Mouse (Mus musculus) spleen, postnatal 0 days (tissue): Measurements from ENCODE around the gene Olfr1033. TPM values are rescaled to one million over a fixed set of nuclear protein-coding genes. Genes with fewer than 3 reads are reported as not detected.

Source experiments
- polyA plus RNA-seq: library from polyadenylated mRNA; unstranded; fragments of >200 nt; fragmentation: Nextera tagmentation; extraction: Ambion mirVana; gene quantifications from 2 replicates; pipeline ENCODE4 v1.2.1, GENCODE M21; 2015

The Olfr1033 gene
- 5.2 and 5.3 TPM in 2 replicates for polyA plus RNA-seq

DNA sequence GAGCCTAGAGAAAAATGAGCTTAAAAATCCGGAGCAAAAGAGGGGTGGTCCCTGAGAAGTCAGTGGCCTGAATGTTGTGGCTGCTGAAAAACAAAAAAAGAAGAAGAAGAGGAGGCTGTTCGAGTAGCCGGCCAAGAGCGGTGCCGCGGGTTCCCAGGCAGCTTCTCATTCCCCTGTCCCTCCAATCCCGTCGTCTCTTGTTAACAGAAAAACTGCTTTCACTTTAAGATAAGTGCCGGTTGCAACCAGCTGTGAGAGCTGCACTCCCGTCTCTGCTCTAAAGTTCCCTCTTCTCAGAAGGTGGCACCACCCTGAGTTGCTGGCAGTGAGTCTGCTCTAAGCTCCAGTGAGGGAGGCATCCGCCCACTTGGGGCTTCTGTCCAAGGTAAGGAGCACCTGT lies at the start of gene Olfr1033:
Gene Olfr1033 (plus strand): TSS at position 228 of the 400 bp plus-strand sequence.

DNA sequence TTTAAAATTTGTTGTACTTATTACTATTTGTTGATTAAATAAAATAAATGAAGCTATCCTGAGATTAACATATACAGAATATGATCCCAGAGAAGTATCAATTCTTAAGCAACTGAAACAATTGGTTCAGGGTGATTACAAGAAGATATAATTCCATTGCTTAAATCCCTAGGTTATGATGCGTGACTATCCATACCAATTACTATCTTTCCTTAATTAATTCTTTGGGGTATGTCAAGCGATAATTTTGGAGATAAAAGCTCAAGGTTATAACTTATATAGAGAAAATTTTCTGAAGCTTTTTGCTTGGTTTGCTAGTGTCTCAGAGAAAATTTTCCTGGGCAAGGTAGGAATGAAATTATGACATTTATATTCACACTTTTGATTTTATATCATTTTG lies 46.8 kb upstream of the Olfr1033 start, which contains the start of gene Olfr1029:
Gene Olfr1029 (plus strand): TSS at position 301 of the 400 bp plus-strand sequence.

DNA sequence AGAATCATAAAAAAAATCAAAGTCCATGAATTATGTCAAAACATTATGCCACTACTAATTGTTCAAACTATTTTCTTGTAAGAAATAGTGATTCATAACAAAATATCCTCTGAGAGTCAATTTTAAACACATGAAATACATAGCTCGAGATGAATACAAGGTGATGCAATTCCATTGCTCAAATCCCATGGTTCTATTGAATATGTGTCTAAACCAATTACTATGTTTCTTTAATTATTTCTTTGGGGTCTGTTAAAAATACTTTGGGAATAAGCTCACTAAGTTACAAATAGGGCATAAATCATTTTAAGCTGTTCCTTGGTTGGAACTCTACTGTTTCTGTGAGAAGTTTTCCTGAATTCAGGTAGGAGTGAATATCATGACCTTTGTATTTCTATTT lies 41.5 kb upstream of the Olfr1033 start, which contains the start of gene Olfr1030:
Gene Olfr1030 (plus strand): TSS at position 301 of the 400 bp plus-strand sequence.

DNA sequence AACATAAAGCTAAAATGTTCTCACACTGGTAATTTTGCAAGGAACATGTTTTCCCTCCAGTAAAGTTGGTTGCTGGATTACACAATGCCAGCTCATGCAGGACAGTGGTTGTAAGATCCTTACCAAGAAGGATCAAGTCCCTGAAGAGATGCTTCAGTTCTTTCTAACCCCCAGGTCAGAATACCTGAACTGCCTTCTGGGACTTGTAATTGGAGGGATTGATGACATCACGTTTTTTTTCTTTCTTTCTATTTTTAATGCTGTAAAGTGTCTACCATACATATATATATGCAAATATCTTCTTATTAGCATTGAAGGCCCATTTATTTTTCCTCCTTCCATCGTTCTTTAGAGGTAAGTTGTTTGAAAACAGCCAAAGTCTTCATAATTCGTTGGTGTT lies 30.4 kb upstream of the Olfr1033 start, which contains the start of gene Olfr1031:
Gene Olfr1031 (plus strand): TSS at position 301 of the 400 bp plus-strand sequence.

DNA sequence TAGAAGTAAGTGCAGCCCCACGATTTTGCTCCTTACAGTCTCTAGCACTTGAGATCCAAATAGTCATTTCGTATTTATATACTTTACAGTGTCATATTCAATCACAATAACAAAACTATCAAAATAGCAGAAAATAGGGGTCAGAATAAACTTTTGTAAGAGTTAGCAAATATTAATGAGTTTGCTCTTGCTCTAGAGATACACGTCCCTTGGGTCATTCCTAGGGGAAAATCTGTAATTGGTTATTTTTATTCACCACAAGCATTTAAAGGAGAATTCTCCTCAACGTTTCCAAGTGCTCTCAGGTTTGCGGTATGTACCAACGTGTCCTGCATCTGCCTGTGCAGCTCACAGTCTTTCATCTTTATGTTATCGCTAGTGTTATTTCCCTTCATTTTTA lies 15.2 kb upstream of the Olfr1033 start, which contains the start of gene Olfr1032:
Gene Olfr1032 (plus strand): TSS at position 301 of the 400 bp plus-strand sequence.

DNA sequence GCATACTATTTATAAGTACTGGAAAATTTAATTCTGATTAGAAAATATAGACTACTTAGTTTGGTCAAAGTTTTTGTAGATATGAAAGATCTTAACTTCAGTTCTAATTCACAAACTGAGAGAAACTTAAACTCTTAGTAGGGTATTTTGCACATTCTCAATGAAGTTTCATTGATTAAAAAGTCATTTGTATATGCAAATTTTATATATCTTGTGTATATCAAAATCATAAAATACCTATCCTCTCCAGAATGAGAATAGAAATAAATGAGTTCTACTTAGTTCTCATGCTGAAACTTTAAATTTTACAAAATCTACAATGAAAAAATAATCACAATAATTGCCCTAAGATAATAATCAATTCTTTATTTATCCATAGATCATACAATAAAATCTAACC lies 25.1 kb downstream of the Olfr1033 start, which contains the start of gene Olfr1034:
Gene Olfr1034 (plus strand): TSS at position 301 of the 400 bp plus-strand sequence.

DNA sequence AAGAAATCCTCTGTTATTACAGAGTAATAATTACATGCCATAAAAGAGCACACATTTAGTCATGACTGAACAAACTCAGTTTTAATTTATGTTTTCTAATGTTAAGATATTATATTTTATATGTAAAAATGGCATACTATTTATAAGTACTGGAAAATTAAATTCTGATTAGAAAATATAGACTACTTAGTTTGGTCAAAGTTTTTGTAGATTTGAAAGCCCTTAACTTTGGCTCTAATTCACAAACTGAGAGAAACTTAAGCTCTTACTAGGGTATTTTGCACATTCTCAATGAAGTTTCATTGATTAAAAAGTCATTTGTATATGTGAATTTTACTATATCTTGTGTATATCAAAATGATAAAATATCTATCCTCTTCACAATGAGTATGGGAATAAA lies 53.3 kb downstream of the Olfr1033 start, which contains the start of gene Olfr1036:
Gene Olfr1036 (plus strand): TSS at position 301 of the 400 bp plus-strand sequence.

DNA sequence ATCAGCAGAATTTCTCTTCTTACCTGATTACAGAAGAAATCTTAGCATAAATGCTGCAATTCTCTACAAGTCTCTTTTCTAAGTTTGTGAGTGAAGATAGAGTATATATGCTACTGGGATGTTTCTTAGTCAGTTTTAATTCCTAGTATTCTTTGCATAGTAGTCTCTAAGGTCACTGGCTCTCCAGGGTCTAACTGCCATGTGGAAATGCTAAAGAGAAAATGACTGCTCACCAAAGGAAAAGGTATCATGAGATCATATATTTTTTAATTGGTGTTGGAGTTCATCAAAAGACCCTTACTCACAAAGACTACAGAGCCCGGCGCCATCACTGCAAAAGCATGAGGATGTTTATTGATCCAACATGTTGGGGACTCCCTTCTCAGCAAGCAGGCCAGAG lies 66.9 kb downstream of the Olfr1033 start, which contains the start of gene Olfr1037:
Gene Olfr1037 (minus strand): TSS at position 101 of the 400 bp plus-strand sequence.

Other genes starting within 250 kb of the Olfr1033 start
- not detected in 2 replicates for gene Olfr1014, start 247.9 kb upstream of the Olfr1033 start, polyA plus RNA-seq
- not detected in 2 replicates for gene Olfr1015, start 238.6 kb upstream of the Olfr1033 start, polyA plus RNA-seq
- gene Olfr1016, start 218.1 kb upstream of the Olfr1033 start, polyA plus RNA-seq = not detected in 2 replicates
- gene Olfr1018, start 202.2 kb upstream of the Olfr1033 start, polyA plus RNA-seq = not detected in 2 replicates
- gene Olfr1019, start 175.2 kb upstream of the Olfr1033 start, polyA plus RNA-seq = not detected in 2 replicates
- not detected in 2 replicates for gene Olfr1020, start 173.6 kb upstream of the Olfr1033 start, polyA plus RNA-seq
- gene Olfr1022, start 152.0 kb upstream of the Olfr1033 start, polyA plus RNA-seq = not detected in 2 replicates
- not detected in 2 replicates for gene Olfr1023, start 135.0 kb upstream of the Olfr1033 start, polyA plus RNA-seq
- gene Olfr1024, start 115.6 kb upstream of the Olfr1033 start, polyA plus RNA-seq = not detected in 2 replicates
- not detected in 2 replicates for gene Olfr1025-ps1, start 105.4 kb upstream of the Olfr1033 start, polyA plus RNA-seq
- not detected in 2 replicates for gene Olfr1026, start 99.1 kb upstream of the Olfr1033 start, polyA plus RNA-seq
- gene Olfr1028, start 70.2 kb upstream of the Olfr1033 start, polyA plus RNA-seq = not detected in 2 replicates
- gene Olfr1029, start 46.7 kb upstream of the Olfr1033 start, polyA plus RNA-seq = not detected in 2 replicates
- gene Olfr1030, start 41.4 kb upstream of the Olfr1033 start, polyA plus RNA-seq = not detected in 2 replicates
- not detected in 2 replicates for gene Olfr1031, start 30.3 kb upstream of the Olfr1033 start, polyA plus RNA-seq
- not detected in 2 replicates for gene Olfr1032, start 15.1 kb upstream of the Olfr1033 start, polyA plus RNA-seq
- gene Olfr1034, start 25.2 kb downstream of the Olfr1033 start, polyA plus RNA-seq = 0.05 and 0.07 TPM in 2 replicates
- gene Olfr1036, start 53.4 kb downstream of the Olfr1033 start, polyA plus RNA-seq = not detected in 2 replicates
- not detected in 2 replicates for gene Olfr1037, start 66.8 kb downstream of the Olfr1033 start, polyA plus RNA-seq
- gene Olfr1039, start 115.3 kb downstream of the Olfr1033 start, polyA plus RNA-seq = not detected in 2 replicates
- not detected in 2 replicates for gene Olfr1040, start 126.1 kb downstream of the Olfr1033 start, polyA plus RNA-seq
- gene Olfr1042, start 141.2 kb downstream of the Olfr1033 start, polyA plus RNA-seq = not detected in 2 replicates
- gene Olfr1043, start 146.9 kb downstream of the Olfr1033 start, polyA plus RNA-seq = not detected in 2 replicates
- 0.27 TPM in 1 of 2 replicates, not detected in the other for gene Olfr1044, start 157.2 kb downstream of the Olfr1033 start, polyA plus RNA-seq
- not detected in 2 replicates for gene Olfr52, start 165.1 kb downstream of the Olfr1033 start, polyA plus RNA-seq
- gene Olfr1045, start 182.4 kb downstream of the Olfr1033 start, polyA plus RNA-seq = not detected in 2 replicates
- not detected in 2 replicates for gene Olfr1046, start 198.7 kb downstream of the Olfr1033 start, polyA plus RNA-seq
- gene Olfr1047, start 210.8 kb downstream of the Olfr1033 start, polyA plus RNA-seq = not detected in 2 replicates
- gene Olfr1048, start 219.7 kb downstream of the Olfr1033 start, polyA plus RNA-seq = not detected in 2 replicates
- not detected in 2 replicates for gene Olfr1049, start 237.7 kb downstream of the Olfr1033 start, polyA plus RNA-seq